Mouse (Mus musculus) heart, adult 2 months (tissue): Measurements from ENCODE around the gene Rab6a.

Experiments
- CTCF ChIP-seq: fragments of 200-600 bp; IDR thresholded peaks from 2 replicates; pipeline ENCODE4 v1.8.1; 2022; ENCODE audit warnings: antibody characterized with exemption, mild to moderate bottlenecking, moderate library complexity
- EP300 ChIP-seq: fragments of 200-500 bp; IDR thresholded peaks from 2 replicates; pipeline ENCODE4 v1.6.1; 2011; ENCODE audit warnings: low read depth, low read length, control low read depth; ENCODE audit not compliant: insufficient read depth
- POLR2A ChIP-seq: fragments of 200-500 bp; IDR thresholded peaks from 2 replicates; pipeline ENCODE4 v1.6.1; 2011; ENCODE audit warnings: mild to moderate bottlenecking, low read depth, low read length, control low read depth; ENCODE audit not compliant: insufficient read depth

- TF ChIP-seq CTCF (no peak), POLR2A (no peak), EP300 (no peak)
These were observed 67.7 kb downstream of the Rab6a start for GRCm38 (mm10) chr7:100674941-100675340.
